Mouse (Mus musculus) liver, adult (tissue): Measurements from ENCODE around the gene Kank1.

Experiments
- GATA4 ChIP-seq: IDR thresholded peaks from 2 replicates; pipeline ENCODE4 v1.6.1; 2014; ENCODE audit warnings: mild to moderate bottlenecking, low read length; ENCODE audit not compliant: insufficient replicate concordance

The Kank1 gene

DNA sequence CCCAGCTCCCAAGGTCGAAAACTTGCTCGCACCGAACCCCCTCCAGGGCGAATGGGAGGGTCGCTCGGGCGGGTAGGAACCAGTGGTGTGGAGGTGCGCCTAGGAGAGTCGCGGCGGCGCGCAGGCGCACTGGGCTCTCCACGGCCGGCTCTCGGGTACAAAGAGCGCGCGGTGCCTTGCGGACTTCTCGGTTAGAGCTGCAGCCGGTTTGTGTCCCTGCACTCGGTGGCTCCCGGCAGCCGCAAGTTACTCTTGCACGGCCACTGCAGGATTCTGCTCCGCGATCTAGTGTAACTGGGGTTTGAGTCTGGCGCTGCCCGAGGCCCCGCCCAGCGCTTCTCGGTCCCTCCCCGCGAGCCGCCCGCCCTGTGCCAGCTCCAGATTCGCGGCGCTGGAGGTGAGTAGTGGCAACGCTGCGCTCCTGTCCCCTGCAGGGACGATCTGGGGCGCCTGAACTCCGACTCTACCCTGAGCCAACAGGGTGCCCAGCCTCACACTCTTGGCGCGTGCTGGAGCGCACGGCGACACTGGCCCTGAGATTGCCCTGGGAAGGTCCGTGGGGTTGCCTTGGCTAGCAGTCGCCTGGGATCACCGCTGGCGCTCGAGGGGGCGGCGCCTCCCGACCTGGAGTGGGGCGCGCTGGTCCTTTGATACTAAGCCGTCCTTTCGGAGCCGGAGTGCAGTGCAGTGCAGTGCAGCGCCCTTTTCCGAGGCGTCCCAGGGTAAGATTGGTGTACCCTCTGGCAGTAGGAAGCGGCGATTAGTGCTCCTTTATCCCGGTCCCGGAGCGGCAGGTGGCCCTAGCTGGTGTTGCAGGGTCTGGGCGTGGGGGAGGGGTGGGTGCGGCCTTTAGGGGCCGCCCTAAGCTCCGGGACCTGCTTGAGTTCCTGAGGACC is at the start of gene Kank1:
TSS of gene Kank1 (plus strand) at position 380 of the 896 bp plus-strand sequence.
- no peak for TF ChIP-seq GATA4

DNA sequence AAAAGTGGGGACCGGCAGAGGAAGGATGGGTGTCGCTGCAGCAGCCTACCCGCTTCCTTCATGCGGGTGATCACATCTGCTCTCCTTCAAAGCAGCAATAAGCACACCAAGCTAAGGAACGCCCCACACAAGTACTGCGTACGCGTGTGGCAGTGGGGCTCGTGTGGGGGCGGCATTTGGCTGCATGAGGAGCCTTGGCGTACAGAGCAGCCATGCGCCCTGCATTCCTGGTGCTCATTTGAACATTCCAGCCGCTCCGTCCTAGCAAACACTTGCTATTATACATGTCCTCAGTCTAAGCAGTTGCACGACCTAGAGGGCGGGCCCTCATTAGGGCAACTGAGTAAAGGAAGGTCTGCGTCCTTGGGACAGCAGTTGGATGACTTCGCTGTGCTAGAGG is 49.1 kb upstream of the Kank1 start:
- TF ChIP-seq GATA4: no peak

DNA sequence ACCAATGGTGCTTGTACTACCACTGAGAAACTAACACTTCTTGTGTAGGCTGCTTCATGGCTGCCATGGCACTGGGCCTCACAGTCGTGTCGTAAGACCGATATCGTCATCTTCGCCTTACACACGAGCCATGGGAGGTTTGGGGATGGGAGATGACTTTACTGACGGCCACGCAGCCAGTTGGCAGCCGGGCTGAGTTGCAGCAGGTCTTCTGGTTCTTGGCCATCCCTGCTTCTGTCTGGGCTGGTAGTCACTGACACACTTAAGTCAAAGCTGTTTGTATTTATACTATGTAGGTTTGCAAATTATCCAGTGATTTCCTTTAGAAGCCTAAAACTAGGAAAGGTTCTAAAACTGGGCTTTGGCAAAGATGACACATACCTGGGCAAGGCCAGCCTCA is 43.0 kb upstream of the Kank1 start:
- TF ChIP-seq GATA4: no peak

DNA sequence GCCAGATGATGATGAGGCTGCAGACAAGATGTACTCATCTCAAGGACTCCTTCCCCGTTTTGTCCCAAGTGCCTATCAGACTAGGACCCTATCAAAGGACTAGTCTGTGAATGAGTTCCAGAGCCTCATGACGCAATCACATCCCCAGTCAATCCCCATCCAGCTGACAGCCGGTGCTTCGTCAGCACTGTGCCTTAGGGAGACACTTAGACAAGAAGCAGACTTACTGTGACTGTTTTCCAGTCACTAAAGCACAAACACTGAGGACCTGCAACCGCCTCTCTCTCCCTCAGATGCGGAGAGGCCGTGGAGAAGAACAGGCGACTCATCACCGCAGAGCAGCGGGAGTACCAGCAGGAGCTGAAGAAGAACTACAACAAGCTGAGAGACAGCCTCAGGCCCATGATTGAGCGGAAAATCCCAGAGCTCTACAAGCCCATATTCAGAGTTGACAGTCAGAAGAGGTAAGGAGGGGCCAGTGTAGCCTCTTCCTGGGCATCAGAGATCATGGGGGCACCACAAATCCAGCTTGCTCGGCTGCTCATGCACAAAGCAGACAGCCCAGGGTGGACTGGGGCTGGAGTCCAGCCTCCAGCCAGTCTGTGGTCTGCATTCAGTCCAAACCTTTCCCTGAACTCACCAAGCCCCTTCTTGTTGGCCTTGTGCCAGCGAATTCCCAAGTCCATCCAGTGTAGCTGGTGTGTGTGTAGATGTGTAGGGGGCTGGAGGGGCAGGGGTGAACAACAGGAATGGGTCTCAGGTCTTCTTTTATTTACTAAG is 36.5 kb upstream of the Kank1 start:
- TF ChIP-seq GATA4: no peak

DNA sequence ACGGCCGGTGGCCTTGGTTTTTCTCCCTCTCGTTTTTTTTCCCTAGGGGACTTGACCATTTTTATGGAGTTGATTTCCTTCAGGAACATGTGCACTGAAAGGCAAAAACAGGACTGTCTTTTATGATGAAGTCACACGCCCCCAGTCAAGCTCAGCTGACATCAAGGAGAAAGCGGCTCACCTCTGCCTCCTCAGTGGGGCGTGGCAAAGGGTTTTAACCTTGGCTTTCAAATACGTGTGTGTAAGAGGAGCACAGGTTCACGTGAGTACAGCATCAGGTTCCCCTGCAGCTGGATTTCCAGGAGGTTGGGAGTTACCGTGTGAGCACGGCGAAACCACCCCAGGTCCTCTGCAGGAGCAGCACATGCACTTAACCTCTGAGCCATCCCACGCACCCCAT is 33.7 kb upstream of the Kank1 start:
- no peak for TF ChIP-seq GATA4

DNA sequence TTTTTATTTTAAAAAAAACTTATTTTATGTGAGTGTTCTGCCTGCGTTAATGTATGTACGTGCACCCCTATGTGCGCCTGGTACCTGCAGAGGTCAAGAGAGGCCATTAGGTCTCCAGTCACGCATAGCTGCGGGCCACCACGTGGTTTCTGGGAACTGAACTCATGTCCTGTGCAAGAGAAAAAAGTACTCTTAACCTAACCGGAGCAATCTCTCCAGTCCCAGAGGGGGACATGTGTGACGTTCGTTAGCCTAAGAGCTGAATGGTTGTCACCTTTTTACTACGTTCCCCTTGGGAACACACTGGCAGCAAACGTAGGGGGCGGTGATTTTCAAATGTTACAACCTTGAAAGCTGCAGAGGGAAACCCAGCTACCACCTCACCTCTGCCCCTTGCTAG is 29.8 kb upstream of the Kank1 start:
- TF ChIP-seq GATA4: no peak

DNA sequence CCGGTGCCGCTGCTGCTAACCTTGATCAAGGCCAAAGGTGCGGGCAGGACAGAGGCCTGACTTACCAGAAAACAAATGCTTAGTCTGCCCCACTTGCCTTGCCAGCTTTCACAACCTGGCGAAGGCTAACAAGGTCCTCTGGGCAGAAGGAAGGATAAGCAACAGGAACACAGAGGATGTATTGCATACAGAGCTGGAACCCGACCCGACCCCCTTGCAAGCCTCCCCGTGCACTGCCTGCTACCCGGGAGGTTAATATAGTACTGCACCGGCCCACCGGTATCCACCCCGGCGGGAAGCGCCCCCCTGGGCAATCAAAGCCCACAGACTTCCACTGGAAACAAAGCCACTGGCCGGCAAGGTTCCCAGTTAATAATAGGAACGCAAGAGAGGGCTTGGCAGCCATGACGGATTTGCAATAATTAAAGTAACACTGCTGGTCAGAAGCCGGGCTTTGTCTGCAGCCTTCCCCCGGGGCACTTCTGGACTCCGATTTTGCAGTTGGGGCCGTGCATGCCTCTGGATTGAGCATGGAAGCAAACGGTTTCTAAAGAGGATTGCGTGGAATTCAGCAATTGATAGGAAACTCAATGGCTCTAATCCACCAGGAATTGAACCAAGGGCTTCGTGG is 28.9 kb upstream of the Kank1 start:
- TF ChIP-seq GATA4: no peak

DNA sequence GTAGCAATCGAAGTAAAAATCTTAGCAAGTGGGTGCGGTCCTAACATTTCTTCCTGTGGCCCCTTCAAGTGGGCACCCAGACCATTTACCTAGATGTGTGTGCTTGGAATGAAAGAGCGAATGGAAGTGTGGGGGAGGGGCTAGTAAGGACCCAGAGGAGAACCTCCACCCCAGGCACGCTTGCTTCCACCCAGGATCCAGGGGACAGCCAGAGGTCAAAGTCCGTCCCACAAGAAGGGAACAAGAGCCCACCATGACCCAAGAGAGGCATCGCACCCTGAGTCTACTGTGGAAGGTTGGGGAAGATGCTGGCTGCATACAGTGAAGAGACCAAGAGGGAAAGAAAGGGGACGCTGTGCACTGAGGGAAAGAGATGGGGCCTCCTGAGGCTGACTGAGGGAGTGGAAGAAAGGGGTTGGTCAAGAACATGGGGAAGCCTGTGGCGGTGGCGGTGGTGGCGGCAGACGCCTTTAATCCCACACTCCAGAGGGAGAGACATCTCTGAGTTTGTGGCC is 28.1 kb upstream of the Kank1 start:
- TF ChIP-seq GATA4: no peak

DNA sequence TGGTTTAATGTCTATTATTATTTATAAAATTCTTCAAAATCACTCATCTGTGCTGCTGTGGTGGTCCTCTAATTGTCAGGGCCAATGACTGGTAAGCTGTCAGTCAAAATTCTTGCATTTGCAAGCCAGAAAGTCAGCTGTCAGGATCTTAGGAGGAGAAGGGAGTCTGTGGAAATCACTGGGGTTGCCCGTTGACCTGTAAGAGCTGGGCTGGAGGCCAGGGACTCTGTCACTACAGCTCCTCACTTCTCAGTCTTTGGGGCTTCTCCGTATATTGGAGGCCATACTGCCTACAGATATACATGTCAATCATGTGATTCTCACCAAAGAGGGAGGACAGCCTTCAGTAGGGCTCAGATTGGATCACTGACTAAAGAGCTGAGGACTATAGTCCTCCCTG is 16.2 kb upstream of the Kank1 start:
- no peak for TF ChIP-seq GATA4

DNA sequence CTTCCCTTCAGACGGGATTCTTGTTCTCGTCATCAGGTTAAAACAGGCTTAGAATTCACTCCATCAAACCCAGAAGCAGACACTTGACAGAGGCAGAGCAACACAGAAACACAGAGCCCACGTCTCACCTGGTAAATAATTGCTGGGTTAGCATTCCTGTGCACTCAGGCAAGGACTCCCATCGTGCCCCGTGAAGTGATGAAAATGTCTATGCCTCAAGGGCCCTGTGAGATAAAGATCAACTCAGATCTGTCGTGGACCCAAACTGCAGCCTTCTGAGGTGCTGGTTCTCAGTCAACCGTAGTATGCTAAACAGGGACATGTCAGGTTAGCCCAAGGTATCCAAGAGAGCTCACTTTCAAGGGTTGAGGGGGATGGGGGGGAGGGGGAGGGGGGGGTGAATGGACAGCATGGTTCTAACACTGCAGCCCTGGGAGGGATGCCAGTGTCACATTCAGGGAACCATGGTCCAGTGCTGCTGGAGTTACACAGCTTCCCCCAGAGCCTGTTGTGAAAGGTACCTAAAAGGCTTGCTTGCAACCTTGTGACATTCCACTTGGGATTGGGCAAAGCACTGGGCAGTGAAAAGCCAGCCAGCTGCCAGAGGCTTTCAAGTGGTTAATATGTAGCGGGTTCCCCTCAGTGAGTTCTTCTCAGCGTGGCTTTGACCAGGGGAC is 14.7 kb upstream of the Kank1 start:
- TF ChIP-seq GATA4: no peak

DNA sequence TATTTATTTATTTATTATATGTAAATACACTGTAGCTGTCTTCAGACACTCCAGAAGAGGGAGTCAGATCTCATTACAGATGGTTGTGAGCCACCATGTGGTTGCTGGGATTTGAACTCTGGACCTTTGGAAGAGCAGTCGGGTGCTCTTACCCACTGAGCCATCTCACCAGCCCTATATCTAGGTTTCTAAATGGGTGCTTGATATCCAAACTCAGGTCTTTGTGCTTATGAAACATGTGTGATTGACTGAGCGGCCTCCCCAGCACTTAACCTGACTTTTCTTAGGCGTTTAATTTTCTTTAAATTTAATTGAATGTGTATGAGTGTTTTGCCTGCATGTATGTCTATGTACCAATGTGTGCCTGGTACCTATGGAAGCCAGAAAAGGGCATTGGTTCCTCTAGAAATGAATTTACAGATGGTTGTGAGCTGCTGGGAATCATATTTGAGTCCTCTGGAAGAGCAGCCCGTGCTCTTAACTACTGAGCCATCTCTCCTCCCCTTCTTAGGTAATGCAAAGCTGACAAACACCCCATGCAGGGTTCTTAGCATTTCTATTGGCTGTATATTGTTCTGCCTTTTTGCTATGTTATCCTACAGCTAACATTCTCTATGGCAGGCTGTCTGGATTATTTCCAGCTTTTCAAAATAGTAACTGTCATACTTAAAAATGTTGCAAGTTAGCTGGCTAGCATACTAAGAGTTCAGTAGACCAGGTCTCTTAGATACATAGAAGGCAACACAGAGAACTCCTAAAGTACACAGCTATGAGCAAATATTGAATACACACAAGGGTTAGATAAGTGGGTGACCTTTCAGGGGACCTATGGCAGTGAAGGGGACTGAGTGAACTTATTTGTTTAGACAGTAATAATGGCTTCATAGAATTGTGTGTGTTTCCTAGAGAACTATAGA is 6.5 kb upstream of the Kank1 start:
- TF ChIP-seq GATA4: no peak

DNA sequence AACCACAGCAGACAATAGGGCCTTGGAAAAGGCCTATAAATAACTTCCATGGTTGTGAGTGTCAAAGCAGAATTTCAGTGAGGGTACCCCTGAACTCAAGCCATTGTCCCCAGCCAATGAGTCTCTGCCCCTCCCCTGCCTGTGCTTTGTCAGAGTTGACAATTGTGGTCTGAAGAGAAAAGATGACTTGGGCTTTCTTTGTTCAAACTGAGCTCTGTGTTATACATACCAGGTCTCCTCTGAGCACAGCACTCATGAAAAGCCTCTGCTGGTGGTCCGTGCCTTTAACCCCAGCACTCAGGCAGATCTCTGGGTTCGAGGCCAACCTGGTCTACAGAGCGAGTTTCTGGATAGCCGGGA is 5.8 kb upstream of the Kank1 start:
- no peak for TF ChIP-seq GATA4

DNA sequence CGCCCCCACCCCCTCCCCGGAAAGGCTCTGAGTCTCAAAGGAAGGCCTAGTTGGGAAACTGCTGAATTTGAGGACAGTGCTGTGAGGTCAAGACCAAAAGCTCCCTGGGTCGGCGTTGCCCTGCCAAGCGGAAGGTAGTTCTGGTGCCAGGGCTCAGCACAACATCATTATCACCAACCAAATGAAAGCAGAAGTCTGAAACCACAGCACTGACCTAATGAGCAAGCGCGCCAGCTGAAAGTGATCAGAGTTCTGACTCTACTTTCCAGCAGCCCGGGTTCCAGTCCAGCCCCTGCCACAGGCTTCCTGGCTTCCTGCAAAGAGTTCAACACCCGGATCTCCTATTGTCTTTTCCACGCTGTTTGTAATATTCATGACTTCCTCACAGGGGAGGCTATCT is 4.7 kb upstream of the Kank1 start:
- no peak for TF ChIP-seq GATA4

DNA sequence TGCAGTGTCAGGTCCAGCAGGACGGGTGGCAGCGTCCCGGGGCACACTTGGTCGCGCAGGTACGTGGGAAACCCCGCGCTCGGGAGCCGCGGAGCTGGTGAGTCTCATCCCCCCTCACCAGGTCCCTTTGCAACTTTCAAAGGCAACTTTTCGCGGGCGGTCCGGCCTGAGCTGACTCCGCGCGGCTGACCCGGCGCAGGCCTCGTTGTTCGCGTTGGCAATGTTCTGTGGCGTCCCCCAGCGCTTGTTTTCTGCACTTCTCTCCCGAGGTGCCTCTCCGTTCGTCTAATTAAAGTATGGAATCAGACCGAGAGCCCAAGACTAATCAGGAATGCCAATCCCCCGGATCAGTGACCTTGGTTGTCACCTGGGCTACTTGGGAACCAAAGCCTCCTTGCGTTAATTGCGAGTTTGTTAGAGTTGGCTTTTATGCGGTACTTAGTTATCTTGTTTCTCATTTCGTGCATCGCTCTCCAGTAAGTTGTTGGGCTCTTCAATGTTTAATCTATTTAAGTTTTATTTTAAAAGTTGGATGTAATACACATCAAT is 791 bp downstream of the Kank1 start:
- no peak for TF ChIP-seq GATA4

DNA sequence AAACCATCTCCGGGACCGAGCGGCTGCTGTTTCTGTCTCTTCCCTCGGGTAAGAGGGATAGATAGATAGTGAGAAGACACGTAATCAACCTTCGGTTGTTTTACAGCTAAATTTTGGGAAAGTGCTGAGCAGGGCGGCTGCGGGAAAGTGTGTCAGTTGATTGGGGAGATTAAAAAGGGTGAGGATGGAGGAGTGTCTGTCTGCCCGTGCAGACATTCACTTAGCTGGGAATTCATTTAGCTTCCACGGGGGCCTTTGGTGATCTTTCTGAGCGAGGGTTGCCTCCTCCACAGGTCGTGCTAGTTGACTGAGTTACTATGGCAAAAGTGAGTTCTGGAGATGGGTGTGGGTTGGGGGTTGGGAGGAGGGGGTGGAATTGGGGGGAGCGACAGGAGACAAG is 1.3 kb downstream of the Kank1 start:
- TF ChIP-seq GATA4: no peak
